Mouse (Mus musculus) G1E-ER4 (cell line): ENCODE results near the gene Mrpl43. TPM values are rescaled to one million over a fixed set of nuclear protein-coding genes. Genes with fewer than 3 reads are reported as not detected.

Source experiments
- GATA1 ChIP-seq: IDR thresholded peaks from one replicate; pipeline ENCODE4 v1.8.0; 2012; ENCODE audit warnings: low read length, inconsistent platforms
- polyA plus RNA-seq: library from polyadenylated mRNA; stranded (reverse); fragments of >175 nt; gene quantifications from 2 replicates; pipeline ENCODE4 v1.2.3, GENCODE M21; 2012

Mrpl43 gene
- polyA plus RNA-seq, 1 experiment: 92.8 TPM

DNA sequence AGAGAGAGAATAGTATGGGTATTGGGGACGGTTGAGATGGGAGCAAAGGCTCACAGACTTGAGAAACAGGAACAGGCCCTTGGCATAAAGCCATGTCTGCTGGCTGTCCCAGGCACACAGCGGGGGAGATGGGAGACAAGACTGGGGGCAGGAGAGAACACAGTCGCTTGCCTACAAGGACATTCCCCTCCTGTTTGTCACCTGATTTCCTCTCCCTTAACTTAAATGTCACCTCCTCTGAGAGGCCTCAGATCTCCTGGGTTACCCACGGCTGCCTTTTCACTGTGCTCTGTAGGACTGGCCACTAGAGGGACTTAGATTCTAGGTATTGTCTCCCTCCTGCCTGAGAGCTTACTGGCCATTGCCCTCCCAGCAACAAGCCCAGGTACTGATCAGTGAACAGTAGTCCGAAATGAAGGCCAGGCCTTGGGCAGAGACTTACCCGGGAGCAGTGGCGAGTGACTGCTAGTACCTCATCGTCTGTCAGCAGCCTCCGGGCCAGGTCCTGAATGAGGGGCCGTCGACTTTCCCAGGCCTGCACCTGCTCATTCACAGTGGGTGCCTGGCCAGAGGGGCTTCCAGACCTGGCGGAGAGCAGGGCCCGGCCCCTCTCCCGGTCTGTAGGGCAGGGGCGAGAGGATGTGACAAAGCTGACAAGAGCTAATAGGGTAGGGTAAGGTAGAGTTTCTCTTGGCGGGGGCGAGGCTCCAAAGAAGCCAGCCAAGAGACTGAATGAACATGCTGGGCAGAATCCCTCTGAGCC, 26.5 kb upstream of the Mrpl43 start:
- TF ChIP-seq GATA1: no peak

DNA sequence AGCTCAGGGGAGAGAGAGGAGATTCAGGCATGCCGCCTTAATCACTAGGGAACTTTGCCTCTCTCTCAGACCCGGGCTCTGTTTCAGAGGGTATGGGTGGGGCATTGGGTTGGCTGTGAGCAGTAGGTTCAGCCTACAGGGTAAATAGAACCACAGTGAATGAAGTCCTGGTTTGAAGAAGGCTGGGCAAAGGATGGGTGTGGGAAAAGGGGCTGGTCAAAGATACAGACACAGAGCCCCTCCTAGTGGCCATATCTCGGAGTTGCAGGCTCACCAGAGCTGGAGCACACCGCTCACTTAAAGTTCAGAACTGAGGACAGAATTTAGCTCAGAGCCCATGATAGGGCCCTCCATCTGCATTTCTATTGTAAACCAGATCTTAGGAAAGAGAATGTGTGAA, 25.5 kb upstream of the Mrpl43 start:
- TF ChIP-seq GATA1: no peak

- TF ChIP-seq GATA1: no peak
Observed at GRCm38 (mm10) chr19:45030746-45031693, 24.8 kb upstream of the Mrpl43 start.

GRCm38 (mm10) chr19:45030111-45030510, 23.9 kb upstream of the Mrpl43 start:
- TF ChIP-seq GATA1: no peak

- TF ChIP-seq GATA1: no peak
Observed at GRCm38 (mm10) chr19:45029571-45029970, 23.3 kb upstream of the Mrpl43 start.

DNA sequence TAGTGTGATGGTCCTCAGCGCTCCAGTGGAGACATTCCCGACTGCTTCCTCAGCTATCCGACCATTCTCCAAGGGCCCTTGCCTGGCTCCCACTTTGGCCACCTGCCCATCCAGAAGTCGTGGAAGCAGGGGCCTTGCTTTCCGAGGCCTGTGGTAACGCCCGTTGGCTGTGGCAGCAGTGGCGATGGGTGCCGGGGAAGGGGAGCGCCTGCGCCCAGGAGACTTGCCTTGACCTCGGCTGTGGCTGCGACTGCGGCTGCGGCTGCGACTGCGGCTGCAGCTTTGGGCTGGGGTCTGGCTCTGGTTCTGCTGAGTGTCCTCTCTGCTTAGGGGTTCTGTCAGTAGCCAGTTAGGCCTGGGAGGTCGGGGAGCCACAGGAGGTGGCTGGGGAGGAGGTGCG, 22.5 kb upstream of the Mrpl43 start:
- no peak for TF ChIP-seq GATA1

DNA sequence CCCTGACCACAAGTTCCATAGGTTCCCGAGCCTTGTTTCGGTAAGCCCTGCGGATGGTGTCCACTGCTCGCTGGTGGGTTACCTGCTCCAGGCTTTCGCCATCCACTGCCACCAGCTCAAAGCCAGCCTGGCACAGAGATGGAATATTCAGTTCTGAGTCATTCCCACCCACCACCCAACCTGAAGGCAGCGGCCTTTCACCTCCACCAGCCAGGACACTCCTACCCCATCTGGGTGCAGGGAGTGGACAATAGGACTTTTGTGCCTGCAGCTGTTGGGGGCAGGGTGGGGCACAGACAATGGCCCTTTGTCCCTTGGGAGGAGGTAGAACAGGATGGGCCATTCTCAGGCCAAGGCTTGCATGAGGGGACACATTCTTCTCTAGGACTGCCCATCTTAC, 21.6 kb upstream of the Mrpl43 start:
- no peak for TF ChIP-seq GATA1

GRCm38 (mm10) chr19:45026958-45027670, 20.9 kb upstream of the Mrpl43 start:
- no peak for TF ChIP-seq GATA1

- no peak for TF ChIP-seq GATA1
Observed at GRCm38 (mm10) chr19:45025937-45026568, 19.8 kb upstream of the Mrpl43 start.

GRCm38 (mm10) chr19:45024775-45025174, 18.5 kb upstream of the Mrpl43 start:
- TF ChIP-seq GATA1: no peak

- TF ChIP-seq GATA1: no peak
Observed at GRCm38 (mm10) chr19:45023993-45024392, 17.8 kb upstream of the Mrpl43 start.

GRCm38 (mm10) chr19:45021362-45021761, 15.1 kb upstream of the Mrpl43 start:
- TF ChIP-seq GATA1: no peak

GRCm38 (mm10) chr19:45020348-45020747, 14.1 kb upstream of the Mrpl43 start:
- TF ChIP-seq GATA1: no peak

DNA sequence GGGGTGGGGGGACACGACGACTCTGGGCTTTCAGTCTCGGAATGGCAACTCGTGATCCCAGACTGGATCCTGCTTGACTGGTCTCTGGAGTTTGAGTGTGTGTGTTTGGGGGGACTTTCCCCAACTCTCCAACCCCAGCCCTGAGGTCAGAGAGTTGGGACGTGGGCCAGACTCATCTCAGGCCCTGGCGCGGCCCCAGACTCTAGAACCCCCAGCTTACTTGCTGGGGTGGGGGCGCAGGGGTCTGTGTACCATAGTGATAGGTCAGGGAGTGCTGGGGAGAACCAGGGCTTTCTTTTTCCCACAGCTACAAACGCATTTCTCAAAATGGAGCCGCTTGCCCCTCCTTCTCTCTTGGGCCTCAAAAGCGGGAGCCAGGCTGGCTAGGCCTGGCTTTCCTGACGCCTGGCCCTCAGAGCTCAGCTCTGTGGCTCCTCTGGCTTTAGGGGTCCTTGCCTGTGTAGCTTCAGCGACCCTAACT, 12.1 kb upstream of the Mrpl43 start:
- TF ChIP-seq GATA1: no peak

- TF ChIP-seq GATA1: no peak
Observed at GRCm38 (mm10) chr19:45017909-45018308, 11.7 kb upstream of the Mrpl43 start.

GRCm38 (mm10) chr19:45017216-45017771, 11.1 kb upstream of the Mrpl43 start:
- no peak for TF ChIP-seq GATA1
